Mouse (Mus musculus) right cerebral cortex, postnatal 4 days (tissue): Measurements from ENCODE around the gene Nfe2l1.
A peak's percentile ranks its signal among the peaks of the same experiment; 100 is the strongest.

Source experiments
- DNase-seq: peaks from one replicate; pipeline ENCODE4 v3.0.0-alpha.2; 2022

The Nfe2l1 gene

GRCm38 (mm10) chr11:96843627-96844026 is 13.9 kb upstream of the Nfe2l1 start:
- DNase-seq, result no peak

DNA sequence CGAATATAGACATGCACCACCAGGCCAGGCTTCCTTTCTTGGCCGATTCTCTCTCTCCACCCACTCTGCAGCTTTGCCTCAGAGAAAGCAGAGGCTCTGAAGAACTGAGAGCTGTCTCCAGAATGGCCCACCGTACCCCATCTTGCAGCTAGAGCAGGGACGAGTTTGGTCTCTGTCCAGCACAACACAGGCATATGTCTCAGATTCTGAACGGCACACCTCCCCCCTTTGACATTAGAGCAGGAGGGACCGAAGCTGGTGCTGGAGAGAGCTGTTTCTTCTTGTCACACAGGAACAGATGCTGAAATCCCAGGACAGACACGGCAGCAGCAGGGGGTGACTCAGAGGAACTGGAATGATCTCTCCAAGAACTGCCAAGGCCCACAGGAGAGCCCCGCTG is 10.5 kb upstream of the Nfe2l1 start:
- no peak for DNase-seq

DNA sequence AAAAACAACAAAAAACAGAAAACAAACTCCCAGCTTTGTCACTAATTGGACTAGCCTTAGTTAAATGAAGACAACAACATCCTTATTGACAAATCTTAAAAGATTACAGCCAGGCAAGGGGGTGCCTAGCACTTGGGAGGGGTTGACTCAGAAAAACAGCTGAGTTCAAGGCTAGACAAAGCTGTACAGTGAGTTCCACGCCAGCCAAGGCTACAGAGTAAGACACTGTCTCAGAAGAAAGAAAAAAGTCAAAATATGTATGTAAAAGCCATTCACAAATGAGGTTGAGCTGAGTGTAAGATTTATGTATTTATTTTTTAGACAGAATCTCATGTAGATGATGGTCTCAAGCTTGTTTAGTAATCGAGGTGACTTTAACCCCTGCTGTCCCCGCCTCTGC is 10.1 kb upstream of the Nfe2l1 start:
- no peak for DNase-seq

- no peak for DNase-seq
Observed at GRCm38 (mm10) chr11:96839428-96839827, 9.7 kb upstream of the Nfe2l1 start.

DNA sequence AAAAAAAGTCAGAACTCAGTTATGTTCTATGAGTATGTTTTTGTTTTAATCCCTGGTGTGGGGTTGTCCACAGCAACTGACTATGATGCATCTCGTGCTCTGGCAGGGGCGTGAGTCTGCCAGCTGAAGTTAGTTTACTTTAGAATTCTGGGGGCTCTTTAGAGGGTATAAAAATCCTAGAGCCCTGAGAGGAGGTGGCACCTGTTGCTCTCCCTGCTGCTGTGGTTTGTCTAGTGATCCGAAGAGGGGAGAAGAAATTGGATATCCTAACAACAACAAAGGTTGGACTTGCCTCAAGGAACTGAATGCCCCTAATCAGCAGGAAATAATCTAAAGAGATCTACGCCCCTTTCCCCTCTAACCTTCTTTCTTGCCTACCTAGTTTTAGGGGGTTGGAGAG is 8.6 kb upstream of the Nfe2l1 start:
- no peak for DNase-seq

GRCm38 (mm10) chr11:96837298-96837697 is 7.5 kb upstream of the Nfe2l1 start:
- no peak for DNase-seq

GRCm38 (mm10) chr11:96834127-96834526 is 4.4 kb upstream of the Nfe2l1 start:
- no peak for DNase-seq

- DNase-seq, result no peak
Observed at GRCm38 (mm10) chr11:96832973-96833372, 3.2 kb upstream of the Nfe2l1 start.

GRCm38 (mm10) chr11:96832541-96832940 is 2.8 kb upstream of the Nfe2l1 start:
- no peak for DNase-seq

DNA sequence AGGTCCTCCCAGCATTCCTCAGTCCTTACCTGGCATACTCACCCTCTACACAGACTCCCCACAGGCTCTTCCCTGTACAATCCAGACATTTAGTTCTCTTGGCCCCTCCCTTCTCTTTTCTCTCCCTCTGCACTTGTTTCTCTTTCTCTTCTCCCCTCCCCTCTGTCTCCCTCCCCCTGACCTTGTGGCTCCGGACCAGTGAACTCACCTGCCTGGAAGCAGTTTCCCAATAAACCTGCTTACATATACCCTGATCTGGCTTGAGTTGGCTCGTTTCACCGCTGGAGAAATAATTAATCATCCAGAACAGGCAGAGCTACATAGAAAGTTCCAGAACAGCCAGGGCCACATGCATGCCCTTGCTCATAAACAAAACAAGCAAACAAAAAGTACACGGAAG is 1.7 kb upstream of the Nfe2l1 start:
- DNase-seq, result no peak

DNA sequence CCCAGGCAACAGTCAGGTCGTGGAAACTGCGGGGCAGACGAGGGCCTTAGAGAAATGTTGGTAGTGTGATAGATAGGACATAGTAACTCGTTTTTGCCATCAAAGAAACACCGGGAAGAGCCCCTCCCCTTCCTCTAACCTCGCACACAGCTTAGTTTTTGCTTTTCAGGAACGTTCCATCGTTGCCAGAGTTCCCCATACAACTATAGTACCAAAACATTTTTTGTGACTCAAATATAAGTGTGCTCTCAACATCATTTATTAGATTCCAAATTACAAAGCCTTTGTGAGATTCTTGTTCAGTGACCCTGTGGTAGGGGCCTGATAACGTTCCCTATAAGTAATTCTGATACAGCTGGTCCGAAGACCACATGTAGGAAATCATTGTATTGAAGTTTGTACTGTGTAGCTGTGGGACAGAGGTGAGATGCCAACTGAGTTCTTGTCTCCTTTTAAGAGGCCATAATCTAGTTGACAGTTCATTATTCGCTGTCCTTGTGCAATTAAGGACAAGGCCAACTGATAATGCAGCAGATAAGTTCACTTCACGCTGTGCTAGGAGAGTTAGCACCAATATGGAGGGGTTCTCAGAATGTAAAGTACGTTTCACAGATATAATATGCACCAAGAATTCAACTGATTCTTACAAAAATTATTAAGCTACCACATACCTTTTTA is 910 bp upstream of the Nfe2l1 start:
- DNase-seq, result no peak

GRCm38 (mm10) chr11:96829403-96829812 is 360 bp downstream of the Nfe2l1 start:
- peak; percentile 60 for DNase-seq

DNA sequence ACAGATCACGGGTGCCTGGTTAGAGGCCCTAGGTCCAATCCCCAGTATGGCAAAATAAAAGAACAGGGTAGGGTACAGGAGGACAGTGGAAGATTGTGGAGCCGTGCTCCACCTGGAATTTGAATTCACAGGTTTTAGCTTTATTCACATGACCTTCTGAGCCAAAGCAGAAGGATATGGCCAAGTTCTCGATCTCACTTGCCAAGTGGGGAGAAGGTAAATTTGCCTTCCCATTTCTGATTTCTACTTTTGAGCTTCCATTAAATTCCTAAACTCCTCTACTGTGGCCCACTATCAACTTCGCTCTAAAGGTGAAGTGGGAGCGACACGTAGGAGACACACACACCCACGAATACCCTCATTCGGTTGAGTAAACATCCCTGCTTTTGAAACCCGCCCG is 887 bp downstream of the Nfe2l1 start:
- no peak for DNase-seq

DNA sequence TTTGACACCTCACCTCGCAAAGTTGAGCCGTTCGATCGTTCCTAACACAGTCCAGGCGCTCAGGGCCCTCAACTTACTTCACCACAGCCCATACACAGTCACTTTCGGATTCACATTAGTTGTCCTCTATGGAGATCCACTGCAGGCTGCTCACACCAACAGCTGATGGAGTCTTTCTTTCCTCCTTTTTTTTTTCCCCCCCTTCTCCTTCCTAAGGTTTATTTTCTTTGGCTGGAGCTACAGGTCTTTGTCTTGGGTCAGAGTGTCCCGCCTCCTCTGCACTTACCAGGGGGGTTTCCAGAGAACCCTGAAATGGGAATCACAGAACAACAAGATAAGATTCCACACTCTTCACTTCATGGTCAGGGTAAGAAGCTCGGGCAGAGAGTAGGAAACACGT is 1.9 kb downstream of the Nfe2l1 start:
- DNase-seq, result no peak

DNA sequence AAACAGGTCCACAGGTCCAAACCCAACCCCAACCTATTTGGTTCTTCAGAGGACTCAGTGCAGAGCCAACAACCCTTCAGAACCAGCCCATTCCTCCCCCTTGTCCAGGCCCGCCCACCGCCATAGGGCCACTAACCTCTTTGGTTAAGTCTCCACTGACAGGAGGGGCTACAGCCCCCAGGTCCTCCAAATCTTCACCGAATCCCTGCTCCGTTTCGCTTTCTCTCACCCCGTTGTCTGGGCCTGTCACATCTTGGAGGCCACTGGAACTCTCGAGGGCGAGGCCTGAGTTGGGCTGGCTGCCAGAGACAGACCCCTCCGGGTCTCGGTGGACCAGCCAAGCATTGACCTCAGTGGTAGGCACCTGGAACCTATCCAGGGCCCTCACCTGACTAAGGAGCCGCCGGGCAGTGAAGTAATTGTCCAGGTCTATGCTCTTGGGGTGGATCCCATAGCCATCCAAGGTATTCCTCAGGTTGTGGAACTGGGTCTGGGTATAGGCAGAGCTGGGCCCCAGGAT is 2.6 kb downstream of the Nfe2l1 start:
- no peak for DNase-seq

DNA sequence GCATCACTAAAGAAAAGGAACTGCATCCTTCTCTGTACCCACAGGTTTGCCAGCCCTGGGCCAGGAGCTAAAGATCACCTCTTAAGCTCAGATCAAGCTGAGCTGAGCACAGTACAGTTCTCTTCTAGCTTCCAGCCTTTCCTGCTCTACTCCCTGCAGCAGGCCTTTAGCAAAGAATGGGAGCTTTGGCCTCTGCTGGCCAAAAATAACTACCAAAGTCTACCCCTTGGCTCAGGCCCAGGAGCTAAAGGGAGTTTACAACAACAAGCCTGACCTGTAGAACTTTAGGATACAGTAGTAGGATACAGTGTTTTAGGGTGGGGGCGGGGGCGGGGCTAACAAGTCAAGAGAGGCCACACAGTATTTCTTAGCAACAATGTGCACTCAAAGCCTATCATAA is 3.3 kb downstream of the Nfe2l1 start:
- DNase-seq, result no peak

DNA sequence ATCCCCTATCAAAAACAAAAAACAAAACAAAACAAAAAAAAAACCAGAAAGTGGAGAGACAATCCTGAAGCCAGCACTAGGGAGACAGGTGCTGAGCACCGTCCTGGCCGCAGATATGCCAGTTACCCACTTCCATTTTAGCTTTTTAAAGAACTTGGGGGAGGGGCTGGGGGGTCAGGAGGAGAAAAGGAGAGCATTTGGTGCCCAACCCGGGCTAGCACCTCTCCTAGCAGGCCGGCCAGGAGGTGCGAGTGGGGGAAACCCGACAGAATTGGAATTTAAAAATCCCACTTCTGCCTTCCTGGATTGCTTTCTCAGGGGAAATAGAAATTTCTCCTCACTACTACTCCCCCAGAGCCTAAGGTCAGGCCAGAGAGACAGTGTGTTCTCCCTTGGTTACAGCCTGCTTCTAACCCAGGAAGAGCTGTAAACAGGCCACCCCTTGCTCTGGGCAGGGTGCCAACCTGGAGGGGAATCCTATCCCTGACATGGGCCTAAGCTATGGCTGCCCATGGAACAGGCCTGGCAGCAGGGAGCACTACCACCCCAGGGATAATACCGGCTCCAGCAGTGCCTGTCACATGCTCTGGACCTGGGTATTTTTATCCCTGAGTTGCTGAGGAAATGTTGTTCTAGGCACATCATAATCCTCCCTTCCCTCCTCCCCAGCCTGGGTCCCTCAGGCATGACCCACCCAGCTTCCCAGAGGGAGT is 4.8 kb downstream of the Nfe2l1 start:
- peak; percentile 55 for DNase-seq

DNA sequence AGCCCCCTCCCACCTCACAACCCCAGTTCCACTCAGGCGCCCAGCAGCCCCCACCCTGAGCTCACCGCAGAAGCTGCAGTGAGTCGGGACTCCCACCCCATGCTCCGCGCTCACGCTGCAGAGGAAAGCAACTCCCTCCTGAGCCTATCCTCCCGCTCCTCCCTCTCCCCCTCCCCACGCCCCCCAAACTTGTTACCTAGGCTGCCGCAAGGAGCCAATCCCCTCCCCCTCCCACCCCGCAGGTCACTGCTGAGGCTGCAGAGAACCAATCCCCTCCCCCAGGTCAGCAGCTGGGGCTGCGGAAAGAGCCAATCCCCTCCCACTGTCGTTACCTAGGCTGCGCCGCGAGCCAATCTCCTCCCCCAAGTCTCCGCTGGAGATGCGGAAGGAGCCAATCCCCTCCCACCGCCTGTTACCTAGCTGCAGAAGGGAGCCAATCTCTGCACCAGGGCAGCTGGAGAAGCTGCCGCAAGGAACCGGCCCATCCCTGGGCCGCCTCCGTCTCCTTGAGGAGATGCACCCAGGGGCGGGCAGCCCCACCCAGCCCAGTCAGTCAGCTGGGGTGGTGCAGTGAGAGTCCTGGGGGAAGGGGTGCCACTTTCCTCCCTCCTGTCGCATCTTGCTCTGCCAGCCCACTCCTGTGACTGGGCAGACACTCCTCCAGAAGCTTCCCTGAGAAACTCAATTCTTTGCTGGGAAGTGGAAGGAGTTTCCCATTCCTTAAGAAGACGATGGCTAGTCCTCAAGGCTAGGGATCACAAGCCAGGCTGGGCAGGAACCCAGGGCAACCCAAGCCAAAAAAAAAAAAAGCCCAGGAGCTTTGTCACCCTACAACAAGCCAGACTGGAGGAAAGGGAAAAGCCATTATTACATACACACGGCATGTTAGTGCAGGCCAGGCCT is 5.6 kb downstream of the Nfe2l1 start:
- DNase-seq, result peak; percentile 67

DNA sequence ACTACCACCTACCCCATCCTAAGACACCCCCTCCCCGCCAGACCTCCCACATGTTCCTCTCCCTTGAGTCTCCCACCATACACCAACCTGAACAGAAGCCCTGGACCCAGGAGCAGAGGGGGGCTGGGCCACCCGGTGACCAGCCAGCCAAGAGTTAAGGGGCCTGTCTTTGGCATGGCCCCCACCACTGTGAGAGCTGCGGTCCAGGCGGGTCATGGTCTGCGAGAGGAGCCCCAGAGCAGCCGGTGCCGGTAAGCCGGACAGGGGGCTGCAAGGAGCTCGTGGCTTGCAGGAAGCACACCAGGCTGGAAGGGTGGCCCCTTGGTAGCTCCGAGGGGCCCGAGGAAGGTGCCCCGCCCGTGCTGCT is 6.3 kb downstream of the Nfe2l1 start:
- no peak for DNase-seq

DNA sequence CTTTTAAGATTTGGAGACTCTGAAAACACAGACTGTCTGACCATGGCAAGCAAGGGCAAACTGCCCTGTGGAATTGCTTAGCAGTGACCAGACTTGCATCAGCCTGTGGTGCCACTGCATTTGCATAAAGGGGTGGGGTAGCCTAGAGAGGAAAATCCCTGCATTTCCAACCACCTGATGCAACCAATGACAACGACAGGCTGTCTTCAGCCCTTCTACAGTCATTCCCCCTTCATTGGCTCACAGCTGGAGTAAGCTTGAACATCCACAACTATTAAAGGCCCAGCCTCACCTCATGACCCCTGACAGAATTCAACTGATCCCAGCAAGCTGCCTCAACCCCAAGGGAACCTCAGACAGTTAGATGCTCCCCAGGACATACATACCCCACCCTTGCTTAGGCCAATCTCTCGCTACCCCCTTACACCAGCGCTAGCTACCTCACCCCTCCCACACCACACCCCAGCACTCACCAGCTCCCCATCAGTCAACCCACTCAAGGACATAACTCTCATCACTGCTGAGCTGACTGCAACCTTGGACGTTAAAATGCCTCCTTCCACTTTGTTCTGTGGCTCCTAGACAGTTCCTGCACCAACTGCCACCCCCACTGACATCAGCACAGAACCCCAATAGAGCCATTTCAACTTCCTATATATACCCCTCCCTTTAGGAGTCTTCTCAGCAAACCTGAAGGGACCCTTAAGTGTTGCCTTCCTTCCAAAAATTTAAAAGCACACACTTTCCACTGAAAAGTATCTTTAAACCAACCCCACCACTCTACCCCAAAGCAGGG is 6.9 kb downstream of the Nfe2l1 start:
- DNase-seq, result no peak

DNA sequence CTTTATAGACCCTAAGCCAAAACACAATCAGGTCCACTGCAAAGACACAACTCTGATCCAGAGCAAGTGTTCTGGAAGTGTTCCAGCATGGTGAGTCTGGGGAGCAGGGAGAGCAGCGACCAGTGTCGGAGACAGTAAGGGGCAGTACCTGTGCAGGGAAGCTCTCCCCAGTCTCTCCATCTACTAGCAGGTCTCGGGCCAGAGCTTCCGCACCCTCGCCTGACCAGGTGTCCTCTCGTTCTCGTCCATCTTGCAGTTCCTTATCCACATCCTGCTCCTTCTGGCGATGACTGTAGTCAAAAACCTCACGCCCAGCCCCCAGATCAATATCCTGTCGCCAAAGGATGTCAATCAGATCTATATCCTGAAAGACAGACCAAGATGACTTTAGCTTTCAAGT is 7.8 kb downstream of the Nfe2l1 start:
- DNase-seq, result no peak

- DNase-seq, result no peak
Observed at GRCm38 (mm10) chr11:96818128-96818710, 11.5 kb downstream of the Nfe2l1 start.
